Mouse (Mus musculus) forebrain, embryonic 15.5 days (tissue): ENCODE data around the gene Il1r1. TPM values are rescaled to one million over a fixed set of nuclear protein-coding genes. Genes with fewer than 3 reads are reported as not detected.

Experiments used
- ATAC-seq: fragments of 200-750 bp; cut with Nextera tagmentation; replicated peaks from 2 replicates; pipeline ENCODE4 v1.8.0; 2017; ENCODE audit warnings: mild to moderate bottlenecking, moderate TSS enrichment, moderate library complexity
- H3K27ac ChIP-seq: fragments of 300-500 bp; sonication (generic); replicated peaks from 2 replicates; pipeline ENCODE4 v1.5.1; 2015; ENCODE audit warnings: mild to moderate bottlenecking, inconsistent platforms
- H3K27me3 ChIP-seq: fragments of 300-500 bp; sonication (generic); 2 replicates; pipeline ENCODE4 v1.6.1; 2015; ENCODE audit warnings: inconsistent platforms
- H3K36me3 ChIP-seq: fragments of 300-500 bp; sonication (generic); 2 replicates; pipeline ENCODE4 v1.6.1; 2015; ENCODE audit warnings: mild to moderate bottlenecking, inconsistent platforms
- H3K4me1 ChIP-seq: fragments of 300-500 bp; sonication (generic); 2 replicates; pipeline ENCODE4 v1.6.1; 2015; ENCODE audit warnings: inconsistent platforms
- H3K4me2 ChIP-seq: fragments of 300-500 bp; sonication (generic); replicated peaks from 2 replicates; pipeline ENCODE4 v1.6.1; 2015; ENCODE audit warnings: mild to moderate bottlenecking, inconsistent platforms
- H3K4me3 ChIP-seq: fragments of 300-500 bp; sonication (generic); 2 replicates; pipeline ENCODE4 v1.5.1; 2015; ENCODE audit warnings: mild to moderate bottlenecking, inconsistent platforms
- H3K9ac ChIP-seq: fragments of 300-500 bp; sonication (generic); replicated peaks from 2 replicates; pipeline ENCODE4 v1.6.1; 2015; ENCODE audit warnings: mild to moderate bottlenecking, inconsistent platforms
- H3K9me3 ChIP-seq: fragments of 300-500 bp; sonication (generic); 2 replicates; pipeline ENCODE4 v1.6.1; 2016; ENCODE audit warnings: inconsistent platforms
- WGBS: fragments of 180-500 bp; shearing (Covaris S2); methylation state at CpG from one replicate; pipeline ENCODE4 v1.1.7; 2015; ENCODE audit warnings: mixed read lengths; 5-methylcytosine and 5-hydroxymethylcytosine counted together
- polyA plus RNA-seq: library from polyadenylated mRNA; unstranded; fragments of >200 nt; fragmentation: Nextera tagmentation; extraction: Ambion mirVana; gene quantifications from 2 replicates; pipeline ENCODE4 v1.2.1, GENCODE M21; 2015

Il1r1 gene
- polyA plus RNA-seq, 1 experiment from 2014 or later: 1.1 TPM

GRCm38 (mm10) chr1:40213337-40214159 lies 11.3 kb upstream of the Il1r1 start:
- no peaks in the 10 kb centered on the region for H3K36me3 ChIP-seq

GRCm38 (mm10) chr1:40217521-40217920 lies 7.4 kb upstream of the Il1r1 start:
- no peaks in the 10 kb centered on the region for H3K27me3 ChIP-seq
- ATAC-seq: no peak
- H3K9me3 ChIP-seq: no peaks in the 10 kb centered on the region
- no peaks in the 10 kb centered on the region for H3K36me3 ChIP-seq
- no peak overlapping the region for H3K4me2 ChIP-seq
- no peaks in the 10 kb centered on the region for H3K4me1 ChIP-seq
- H3K27ac ChIP-seq: no peak overlapping the region
- no peak overlapping the region for H3K4me3 ChIP-seq
- H3K9ac ChIP-seq: no peak overlapping the region
- 90% methylated on average over 5 of the region's 5 CpGs for WGBS

More at GRCm38 (mm10) chr1:40213337-40214159, 11.3 kb upstream of the Il1r1 start:
- H3K4me2 ChIP-seq: no peak overlapping the region
- H3K9ac ChIP-seq: no peak overlapping the region
- H3K27ac ChIP-seq: no peak overlapping the region
- no peaks in the 10 kb centered on the region for H3K9me3 ChIP-seq
- no peak for ATAC-seq
- H3K4me1 ChIP-seq: no peaks in the 10 kb centered on the region
- 94% methylated on average over 4 of the region's 4 CpGs for WGBS
- no peak overlapping the region for H3K4me3 ChIP-seq
- H3K27me3 ChIP-seq: no peaks in the 10 kb centered on the region

GRCm38 (mm10) chr1:40218603-40219002 lies 6.3 kb upstream of the Il1r1 start:
- no peak overlapping the region for H3K4me3 ChIP-seq
- no peaks in the 10 kb centered on the region for H3K27me3 ChIP-seq
- no peak overlapping the region for H3K27ac ChIP-seq
- no peaks in the 10 kb centered on the region for H3K4me1 ChIP-seq
- H3K9ac ChIP-seq: no peak overlapping the region
- WGBS: 89% methylated on average over 3 of the region's 3 CpGs
- no peaks in the 10 kb centered on the region for H3K36me3 ChIP-seq
- no peak for ATAC-seq
- no peak overlapping the region for H3K4me2 ChIP-seq
- no peaks in the 10 kb centered on the region for H3K9me3 ChIP-seq

- no peak for ATAC-seq
- H3K27ac ChIP-seq: no peak overlapping the region
- 67% methylated on average over 1 of the region's 1 CpGs for WGBS
- H3K9me3 ChIP-seq: no peaks in the 10 kb centered on the region
- no peaks in the 10 kb centered on the region for H3K4me1 ChIP-seq
- no peak overlapping the region for H3K4me2 ChIP-seq
- no peak overlapping the region for H3K9ac ChIP-seq
- no peaks in the 10 kb centered on the region for H3K27me3 ChIP-seq
- H3K4me3 ChIP-seq: no peak overlapping the region
- no peaks in the 10 kb centered on the region for H3K36me3 ChIP-seq
Observed at GRCm38 (mm10) chr1:40220549-40220948, 4.3 kb upstream of the Il1r1 start.

- Histone ChIP-seq H3K27ac (no peak overlapping the region), H3K4me3 (no peak overlapping the region), H3K9ac (no peak overlapping the region), H3K4me2 (no peak overlapping the region), H3K27me3 (no peaks in the 10 kb centered on the region), H3K4me1 (no peaks in the 10 kb centered on the region), H3K9me3 (no peaks in the 10 kb centered on the region), H3K36me3 (no peaks in the 10 kb centered on the region)
- ATAC-seq: no peak
- 78% methylated on average over 4 of the region's 4 CpGs for WGBS
Observed at GRCm38 (mm10) chr1:40221864-40222263, 3.0 kb upstream of the Il1r1 start.

- no peaks in the 10 kb centered on the region for H3K36me3 ChIP-seq
- WGBS: 87% methylated on average over 8 of the region's 8 CpGs
- H3K27ac ChIP-seq: no peak overlapping the region
- H3K4me2 ChIP-seq: no peak overlapping the region
- ATAC-seq: no peak
- no peaks in the 10 kb centered on the region for H3K4me1 ChIP-seq
- no peaks in the 10 kb centered on the region for H3K27me3 ChIP-seq
- H3K9ac ChIP-seq: no peak overlapping the region
- no peak overlapping the region for H3K4me3 ChIP-seq
- H3K9me3 ChIP-seq: no peaks in the 10 kb centered on the region
Observed at GRCm38 (mm10) chr1:40222680-40223079, 2.2 kb upstream of the Il1r1 start.

GRCm38 (mm10) chr1:40223591-40223990 lies 1.3 kb upstream of the Il1r1 start:
- Histone ChIP-seq H3K9me3 (no peaks in the 10 kb centered on the region), H3K4me2 (no peak overlapping the region), H3K27me3 (no peaks in the 10 kb centered on the region), H3K4me3 (no peak overlapping the region), H3K27ac (no peak overlapping the region), H3K36me3 (no peaks in the 10 kb centered on the region), H3K9ac (no peak overlapping the region), H3K4me1 (no peaks in the 10 kb centered on the region)
- 77% methylated on average over 2 of the region's 2 CpGs for WGBS
- no peak for ATAC-seq

- Histone ChIP-seq H3K4me1 (no peaks in the 10 kb centered on the region), H3K27me3 (no peaks in the 10 kb centered on the region), H3K4me3 (no peak overlapping the region), H3K9me3 (no peaks in the 10 kb centered on the region), H3K36me3 (no peaks in the 10 kb centered on the region), H3K4me2 (no peak overlapping the region), H3K9ac (no peak overlapping the region), H3K27ac (no peak overlapping the region)
- WGBS: 81% methylated on average over 2 of the region's 2 CpGs
- ATAC-seq: no peak
Observed at GRCm38 (mm10) chr1:40225580-40225979, 700 bp downstream of the Il1r1 start.

GRCm38 (mm10) chr1:40229033-40229432 lies 4.2 kb downstream of the Il1r1 start:
- 83% methylated on average over 3 of the region's 3 CpGs for WGBS
- no peak overlapping the region for H3K9ac ChIP-seq
- no peaks in the 10 kb centered on the region for H3K36me3 ChIP-seq
- H3K4me2 ChIP-seq: no peak overlapping the region
- H3K27me3 ChIP-seq: no peaks in the 10 kb centered on the region
- H3K4me3 ChIP-seq: no peak overlapping the region
- no peak overlapping the region for H3K27ac ChIP-seq
- no peaks in the 10 kb centered on the region for H3K4me1 ChIP-seq
- no peak for ATAC-seq
- H3K9me3 ChIP-seq: no peaks in the 10 kb centered on the region

- no peak overlapping the region for H3K27ac ChIP-seq
- ATAC-seq: no peak
- H3K4me1 ChIP-seq: no peaks in the 10 kb centered on the region
Observed at GRCm38 (mm10) chr1:40229771-40230280, 4.9 kb downstream of the Il1r1 start.

GRCm38 (mm10) chr1:40230336-40230735 lies 5.5 kb downstream of the Il1r1 start:
- H3K4me3 ChIP-seq: no peak overlapping the region
- H3K4me2 ChIP-seq: no peak overlapping the region
- H3K9me3 ChIP-seq: no peaks in the 10 kb centered on the region
- no peak overlapping the region for H3K9ac ChIP-seq
- no peak overlapping the region for H3K27ac ChIP-seq
- H3K36me3 ChIP-seq: no peaks in the 10 kb centered on the region
- H3K27me3 ChIP-seq: no peaks in the 10 kb centered on the region
- ATAC-seq: no peak
- 91% methylated on average over 7 of the region's 7 CpGs for WGBS
- H3K4me1 ChIP-seq: no peaks in the 10 kb centered on the region

More at GRCm38 (mm10) chr1:40229771-40230280, 4.9 kb downstream of the Il1r1 start:
- Histone ChIP-seq H3K4me2 (no peak overlapping the region), H3K9me3 (no peaks in the 10 kb centered on the region), H3K4me3 (no peak overlapping the region), H3K9ac (no peak overlapping the region), H3K27me3 (no peaks in the 10 kb centered on the region), H3K36me3 (no peaks in the 10 kb centered on the region)
- WGBS: 95% methylated on average over 3 of the region's 3 CpGs

GRCm38 (mm10) chr1:40231116-40231515 lies 6.2 kb downstream of the Il1r1 start:
- no peak for ATAC-seq

GRCm38 (mm10) chr1:40233217-40233616 lies 8.3 kb downstream of the Il1r1 start:
- no peaks in the 10 kb centered on the region for H3K36me3 ChIP-seq
- H3K9ac ChIP-seq: no peak overlapping the region
- 75% methylated on average over 7 of the region's 7 CpGs for WGBS
- H3K4me2 ChIP-seq: no peak overlapping the region
- no peak for ATAC-seq
- H3K9me3 ChIP-seq: no peaks in the 10 kb centered on the region
- no peaks in the 10 kb centered on the region for H3K4me1 ChIP-seq
- no peak overlapping the region for H3K4me3 ChIP-seq
- no peak overlapping the region for H3K27ac ChIP-seq
- no peaks in the 10 kb centered on the region for H3K27me3 ChIP-seq

More at GRCm38 (mm10) chr1:40231116-40231515, 6.2 kb downstream of the Il1r1 start:
- WGBS: 87% methylated on average over 3 of the region's 3 CpGs
- no peak overlapping the region for H3K4me3 ChIP-seq
- H3K36me3 ChIP-seq: no peaks in the 10 kb centered on the region
- H3K4me1 ChIP-seq: no peaks in the 10 kb centered on the region
- H3K27me3 ChIP-seq: no peaks in the 10 kb centered on the region
- H3K27ac ChIP-seq: no peak overlapping the region
- no peaks in the 10 kb centered on the region for H3K9me3 ChIP-seq
- H3K4me2 ChIP-seq: no peak overlapping the region
- no peak overlapping the region for H3K9ac ChIP-seq
